Mouse (Mus musculus) spleen, adult 2 months (tissue): Measurements from ENCODE around the gene Slc22a16. TPM values are rescaled to one million over a fixed set of nuclear protein-coding genes. Genes with fewer than 3 reads are reported as not detected.
"Not testable (repeated sequence)": the region's sequence is repeated elsewhere in the genome, so short reads cannot be mapped to it uniquely, and the experiment has no call there.

ENCODE experiments used
- DNase-seq, 2 experiments: peaks; one replicate each; pipeline versions ENCODE4 v3.0.0 to v3.0.0-alpha.2; 2012 to 2021; ENCODE audit warnings: low spot score in 2 of 2, low read depth in 1 of 2
- H3K27ac ChIP-seq: fragments of 200-500 bp; 2 replicates; pipeline ENCODE4 v1.5.1; 2012; ENCODE audit warnings: low read length, inconsistent platforms; ENCODE audit not compliant: insufficient read depth
- H3K27me3 ChIP-seq: fragments of 200-500 bp; 2 replicates; pipeline ENCODE4 v1.6.1; 2012; ENCODE audit warnings: mild to moderate bottlenecking, moderate library complexity, low read length, inconsistent platforms; ENCODE audit not compliant: control insufficient read depth, insufficient read depth
- H3K36me3 ChIP-seq: fragments of 200-500 bp; 2 replicates; pipeline ENCODE4 v1.6.1; 2012; ENCODE audit warnings: mild to moderate bottlenecking, low read length, inconsistent platforms; ENCODE audit not compliant: control insufficient read depth, insufficient read depth
- H3K4me1 ChIP-seq: fragments of 200-500 bp; 2 replicates; pipeline ENCODE4 v1.6.1; 2011; ENCODE audit warnings: inconsistent platforms; ENCODE audit not compliant: control insufficient read depth, insufficient read depth, insufficient read length
- H3K4me3 ChIP-seq: fragments of 200-500 bp; 2 replicates; pipeline ENCODE4 v1.5.1; 2011; ENCODE audit warnings: mild to moderate bottlenecking, inconsistent platforms; ENCODE audit not compliant: insufficient read depth, insufficient read length; ENCODE audit errors: extremely low read depth
- CTCF ChIP-seq: fragments of 200-500 bp; IDR thresholded peaks from 2 replicates; pipeline ENCODE4 v1.5.1; 2011; ENCODE audit warnings: mild to moderate bottlenecking, inconsistent platforms; ENCODE audit not compliant: insufficient read depth, insufficient read length, insufficient replicate concordance; ENCODE audit errors: extremely low read depth
- POLR2A ChIP-seq: fragments of 200-500 bp; IDR thresholded peaks from 2 replicates; pipeline ENCODE4 v1.6.1; 2011; ENCODE audit warnings: low read depth, low read length, inconsistent platforms
- WGBS: fragments of 180-500 bp; shearing (Covaris S2); methylation state at CpG from one replicate; pipeline ENCODE4 v1.1.7; 2018; 5-methylcytosine and 5-hydroxymethylcytosine counted together
- polyA plus RNA-seq: library from polyadenylated mRNA; depleted of rRNA; stranded (reverse); fragments of >200 nt; gene quantifications from 2 replicates; pipeline ENCODE4 v1.2.3, GENCODE M21; 2012

The Slc22a16 gene
- polyA plus RNA-seq, 1 experiment, result not detected

- no peak for DNase-seq
- H3K4me1 ChIP-seq, result no peaks in the 10 kb centered on the region
- H3K4me3 ChIP-seq, result no peak overlapping the region
- TF ChIP-seq POLR2A, result no peak
- no peak for TF ChIP-seq CTCF
- no peaks in the 10 kb centered on the region for H3K36me3 ChIP-seq
- WGBS, result 63% methylated on average over 2 of the region's 2 CpGs
- H3K27ac ChIP-seq, result no peak overlapping the region
- no peaks in the 10 kb centered on the region for H3K27me3 ChIP-seq
Observed at GRCm38 (mm10) chr10:40549317-40549716, 20.8 kb upstream of the Slc22a16 start.

- TF ChIP-seq POLR2A, result no peak
- no peak for TF ChIP-seq CTCF
- 80% methylated on average over 2 of the region's 2 CpGs for WGBS
Observed at GRCm38 (mm10) chr10:40551801-40552200, 18.3 kb upstream of the Slc22a16 start.

GRCm38 (mm10) chr10:40565695-40566094 lies 4.4 kb upstream of the Slc22a16 start:
- H3K27ac ChIP-seq, H3K36me3 ChIP-seq, H3K4me1 ChIP-seq, DNase-seq, H3K4me3 ChIP-seq, H3K27me3 ChIP-seq: not testable (repeated sequence)
- WGBS, result 95% methylated on average over 6 of the region's 6 CpGs

More at GRCm38 (mm10) chr10:40551801-40552200, 18.3 kb upstream of the Slc22a16 start:
- DNase-seq, result no peak
- no peak overlapping the region for H3K4me3 ChIP-seq
- H3K4me1 ChIP-seq, result no peaks in the 10 kb centered on the region
- H3K36me3 ChIP-seq, result no peaks in the 10 kb centered on the region
- H3K27me3 ChIP-seq, result no peaks in the 10 kb centered on the region
- no peak overlapping the region for H3K27ac ChIP-seq

DNA sequence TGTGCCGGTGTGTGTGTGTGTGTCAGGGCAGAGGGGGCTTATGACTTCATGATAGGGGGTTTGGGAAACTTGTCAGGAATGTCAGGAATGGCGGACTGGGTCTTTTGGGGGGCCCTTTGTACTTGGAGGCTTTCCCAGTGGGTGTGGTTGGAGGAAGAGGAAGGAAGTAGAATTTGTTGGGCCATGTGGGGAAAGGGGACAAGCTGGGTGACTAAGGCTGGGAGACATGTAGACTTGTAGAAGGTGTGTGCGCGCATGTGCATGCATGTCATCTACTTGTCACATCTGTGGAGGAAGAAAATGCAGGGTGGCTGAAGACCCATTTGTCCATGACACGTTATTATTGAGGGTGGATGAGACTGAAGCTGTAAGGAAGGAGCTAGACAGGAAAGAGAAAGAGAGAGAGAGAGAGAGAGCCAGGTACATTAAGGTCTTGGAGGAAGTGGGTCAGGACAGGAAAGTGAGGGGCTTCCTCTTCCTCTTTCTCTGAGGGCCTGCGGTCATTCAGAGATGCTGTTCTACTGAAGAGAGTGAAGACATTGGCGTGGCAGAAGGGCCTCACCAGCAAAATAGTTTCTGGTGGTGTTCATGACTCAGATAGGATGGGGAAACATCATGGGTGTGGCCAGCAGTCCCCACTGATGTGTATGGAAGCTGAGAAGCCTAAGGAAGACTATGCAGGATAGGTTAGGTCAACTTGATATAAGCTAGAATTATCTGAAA lies 5.9 kb downstream of the Slc22a16 start:
- H3K27me3 ChIP-seq, result no peaks in the 10 kb centered on the region
- WGBS, result 54% methylated on average over 7 of the region's 7 CpGs
- H3K27ac ChIP-seq, result no peak overlapping the region
- no peak for DNase-seq
- H3K4me3 ChIP-seq, result no peak overlapping the region
- H3K36me3 ChIP-seq, result no peaks in the 10 kb centered on the region
- no peaks in the 10 kb centered on the region for H3K4me1 ChIP-seq
- TF ChIP-seq POLR2A (no peak), CTCF (no peak)

DNA sequence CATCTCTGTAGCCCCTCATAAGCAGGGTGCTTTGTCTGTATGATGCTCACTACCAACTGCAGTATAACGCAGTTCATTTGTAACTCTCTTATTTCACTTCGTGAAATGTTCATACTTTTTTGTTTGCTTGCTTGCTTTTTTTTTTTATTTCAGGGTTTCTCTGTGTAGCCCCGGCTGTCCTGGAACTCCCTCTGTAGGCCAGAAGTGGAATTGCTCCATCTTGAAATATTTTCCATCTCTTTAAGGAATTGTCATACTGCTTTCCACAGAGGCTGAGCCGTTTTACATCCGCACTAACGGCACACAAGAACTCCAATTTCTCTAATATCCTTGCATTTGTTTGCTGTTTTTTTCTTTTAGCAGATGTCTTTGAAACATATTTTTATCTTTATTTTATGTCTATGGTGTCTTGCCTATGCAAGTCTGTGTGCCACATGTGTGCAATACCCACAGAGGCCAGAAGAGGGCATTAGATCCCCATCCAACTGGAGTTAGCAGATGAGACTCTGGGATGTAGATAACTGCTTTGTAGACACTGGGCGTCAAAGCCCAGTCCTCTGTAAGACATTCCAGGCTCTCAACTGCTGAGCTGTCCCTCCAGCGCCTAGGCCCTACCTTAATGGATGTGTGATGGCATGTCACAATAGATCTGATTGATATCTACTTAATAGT lies 13.6 kb downstream of the Slc22a16 start:
- H3K4me1 ChIP-seq, result no peaks in the 10 kb centered on the region
- no peak overlapping the region for H3K4me3 ChIP-seq
- H3K27ac ChIP-seq, result no peak overlapping the region
- H3K36me3 ChIP-seq, result no peaks in the 10 kb centered on the region
- TF ChIP-seq CTCF (no peak), POLR2A (no peak)
- H3K27me3 ChIP-seq, result no peaks in the 10 kb centered on the region
- WGBS, result 82% methylated on average over 8 of the region's 8 CpGs
- no peak for DNase-seq

GRCm38 (mm10) chr10:40592186-40592585 lies 22.1 kb downstream of the Slc22a16 start:
- no peak overlapping the region for H3K4me3 ChIP-seq
- WGBS, result 81% methylated on average over 7 of the region's 7 CpGs
- H3K36me3 ChIP-seq, result no peaks in the 10 kb centered on the region
- H3K4me1 ChIP-seq, result no peaks in the 10 kb centered on the region
- TF ChIP-seq POLR2A (no peak), CTCF (no peak)
- no peak overlapping the region for H3K27ac ChIP-seq
- DNase-seq, result no peak
- no peaks in the 10 kb centered on the region for H3K27me3 ChIP-seq

DNA sequence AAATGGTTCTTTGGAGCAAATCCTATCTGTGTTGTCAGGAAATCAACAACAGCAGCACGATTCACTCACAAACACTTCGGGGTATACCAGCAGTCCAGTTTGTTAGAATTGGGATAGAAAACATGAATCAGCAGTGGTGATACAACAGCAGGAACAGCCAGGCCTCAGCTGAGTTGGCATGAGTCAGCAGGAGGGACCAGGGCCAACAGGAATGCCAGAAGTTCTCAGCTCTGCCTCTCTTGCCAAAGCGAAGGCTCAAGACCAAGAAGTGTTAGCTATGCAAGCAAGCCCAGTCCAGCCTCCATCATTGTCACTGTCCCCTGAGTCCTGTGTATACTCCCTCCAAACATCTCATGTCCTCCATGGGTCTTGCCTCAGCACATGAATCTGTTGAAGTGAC lies 27.0 kb downstream of the Slc22a16 start:
- no peak for DNase-seq
- Histone ChIP-seq H3K4me3 (no peak overlapping the region), H3K4me1 (no peaks in the 10 kb centered on the region), H3K36me3 (no peaks in the 10 kb centered on the region), H3K27ac (no peak overlapping the region), H3K27me3 (no peaks in the 10 kb centered on the region)
- 86% methylated on average over 3 of the region's 3 CpGs for WGBS
- TF ChIP-seq CTCF (no peak), POLR2A (no peak)
